In the genomic region with DNA sequence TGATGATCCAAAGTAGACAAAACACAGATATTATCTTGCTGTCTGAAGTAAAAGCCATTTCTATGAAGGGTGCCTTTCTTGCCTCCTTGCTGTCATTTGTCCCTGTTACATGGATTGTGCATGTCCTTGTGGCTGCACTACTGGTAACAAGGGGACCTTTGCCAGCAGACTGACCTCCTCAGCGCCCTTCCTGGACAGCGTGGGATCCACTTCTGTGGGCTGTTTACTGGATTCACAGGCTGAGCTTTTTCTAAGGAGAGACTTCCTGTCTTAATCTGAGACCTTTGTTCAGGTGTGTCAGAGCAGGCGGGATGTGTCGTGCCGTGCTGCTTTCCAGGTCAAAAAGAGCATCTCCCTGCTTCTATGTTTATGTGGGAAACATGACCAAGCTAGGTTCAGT, we compare ENCODE assay signal across 10 mouse cellular contexts.
DNase-seq lines count a peak whose midpoint lies in the region; ATAC-seq lines count a peak whose summit lies in the region.
"Had no signal": no experiment of that assay in that cellular context is flagged by ENCODE, and none has a peak within 500 bp of the region (broad histone marks: within the 10 kb centered on the region; RNA-seq: fewer than 3 reads in every experiment).

No protein-coding gene starts in this region.

- WGBS in lung, embryonic 15.5 days: 53% methylated on average over 5 of the region's 5 CpGs
- 83% methylated on average over 5 of the region's 5 CpGs for WGBS in neural tube, embryonic 15.5 days
- 84% methylated on average over 5 of the region's 5 CpGs for WGBS in midbrain, embryonic 13.5 days

- no peaks in the 10 kb centered on the region for H3K27me3 ChIP-seq in lung, embryonic 15.5 days
- no peaks in the 10 kb centered on the region for H3K27me3 ChIP-seq in neural tube, embryonic 15.5 days (replicated peaks)
- H3K27me3 ChIP-seq in midbrain, embryonic 13.5 days: no peaks in the 10 kb centered on the region

- H3K9me3 ChIP-seq in lung, embryonic 15.5 days: no peaks in the 10 kb centered on the region
- H3K9me3 ChIP-seq in neural tube, embryonic 15.5 days (replicated peaks): no peaks in the 10 kb centered on the region
- H3K9me3 ChIP-seq in midbrain, embryonic 13.5 days: no peaks in the 10 kb centered on the region

- peak overlapping the region; percentile 34 for H3K4me2 ChIP-seq in lung, embryonic 15.5 days
- no peak overlapping the region for H3K4me2 ChIP-seq in neural tube, embryonic 15.5 days
- no peak overlapping the region for H3K4me2 ChIP-seq in midbrain, embryonic 13.5 days (replicated peaks)

- peak; percentile 31; the same call in 1 of the 2 replicates for ATAC-seq in lung, embryonic 15.5 days (ENCODE audit: borderline replicate concordance, extremely low read depth, low FRiP score, low TSS enrichment)
- no peak for ATAC-seq in neural tube, embryonic 15.5 days (ENCODE audit: low FRiP score)
- ATAC-seq in midbrain, embryonic 13.5 days: no peak
- ATAC-seq: forebrain, embryonic 14.5 days had no signal

- H3K4me3 ChIP-seq in lung, embryonic 15.5 days: no peak overlapping the region
- H3K4me3 ChIP-seq in neural tube, embryonic 15.5 days (replicated peaks): no peak overlapping the region
- no peak overlapping the region for H3K4me3 ChIP-seq in midbrain, embryonic 13.5 days (replicated peaks)

- no peaks in the 10 kb centered on the region for H3K36me3 ChIP-seq in lung, embryonic 15.5 days
- H3K36me3 ChIP-seq in neural tube, embryonic 15.5 days: no peaks in the 10 kb centered on the region
- H3K36me3 ChIP-seq in midbrain, embryonic 13.5 days: no peaks in the 10 kb centered on the region

- intact Hi-C loops in heart, postnatal 10 days (cut with DNase I): no loop called here

- peak overlapping the region; percentile 88 for H3K27ac ChIP-seq in lung, embryonic 15.5 days
- H3K27ac ChIP-seq in neural tube, embryonic 15.5 days (replicated peaks): peak overlapping the region; percentile 23; the same call in 1 of the 2 replicates
- no peak overlapping the region for H3K27ac ChIP-seq in midbrain, embryonic 13.5 days
- H3K27ac ChIP-seq: liver, embryonic 14.5 days had no signal

- H3K9ac ChIP-seq in lung, embryonic 15.5 days: no peak overlapping the region
- H3K9ac ChIP-seq in neural tube, embryonic 15.5 days (replicated peaks): no peak overlapping the region
- H3K9ac ChIP-seq in midbrain, embryonic 13.5 days (replicated peaks): no peak overlapping the region
- H3K9ac ChIP-seq: liver, embryonic 14.5 days had no signal

- peak; percentile 36 to 39 for DNase-seq in heart, adult 18-20 months
- DNase-seq in heart, adult 8-10 months (ENCODE audit: low spot score): no peak
- DNase-seq in lung, postnatal 36 days: no peak
- peak; percentile 43 to 48 for DNase-seq in heart, postnatal 10 days
- no peak for DNase-seq in thymus, postnatal 14 days

- H3K4me1 ChIP-seq in lung, embryonic 15.5 days: peaks cover 44% of the 10 kb centered on the region
- peaks cover 15% of the 10 kb centered on the region; the same call in 1 of the 2 replicates for H3K4me1 ChIP-seq in neural tube, embryonic 15.5 days
- peaks cover 6% of the 10 kb centered on the region; the same call in 1 of the 2 replicates for H3K4me1 ChIP-seq in midbrain, embryonic 13.5 days (replicated peaks)

Comparison
In these comparisons a context has a peak if more than half of its experiments do, and no peak if none do; other contexts are left out.
1. DNase-seq: peak in heart, adult 18-20 months (2 of 2) and heart, postnatal 10 days (2 of 2); none in heart, adult 8-10 months (single experiment), lung, postnatal 36 days (single experiment) and thymus, postnatal 14 days (single experiment).